Comparison of ENCODE assay signal across 10 mouse cellular contexts in the genomic region with DNA sequence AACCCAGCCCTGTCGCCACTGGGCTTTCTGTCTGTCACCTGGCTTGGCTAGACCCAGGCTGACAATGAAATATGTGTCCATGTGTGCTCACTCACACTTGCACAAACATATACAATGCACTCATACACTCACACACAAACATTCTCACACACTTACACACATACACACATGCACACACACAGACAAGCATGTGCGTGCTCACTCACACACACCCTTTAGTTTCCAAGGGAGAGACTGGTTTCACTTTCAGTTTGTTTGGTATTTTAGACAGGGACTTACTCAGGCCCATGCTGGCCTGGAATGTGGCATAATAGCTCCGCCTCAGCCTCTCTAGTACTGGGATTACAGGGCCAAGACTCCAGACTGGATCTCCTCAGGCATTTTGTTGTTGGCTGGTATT.
A peak's percentile ranks its signal among the peaks of the same experiment; 100 is the strongest.
DNase-seq lines count a peak whose midpoint lies in the region; ATAC-seq lines count a peak whose summit lies in the region.
"Had no signal": no experiment of that assay in that cellular context is flagged by ENCODE, and none has a peak within 500 bp of the region (broad histone marks: within the 10 kb centered on the region; RNA-seq: fewer than 3 reads in every experiment).

No protein-coding gene starts in this region.

- H3K4me1 ChIP-seq in embryonic facial prominence, embryonic 13.5 days, result no peaks in the 10 kb centered on the region
- peaks cover 3% of the 10 kb centered on the region for H3K4me1 ChIP-seq in limb, embryonic 13.5 days
- H3K4me1 ChIP-seq in stomach, embryonic 16.5 days (ENCODE audit: control insufficient read depth, insufficient read depth, low read length), result peaks cover 2% of the 10 kb centered on the region; the same call in 1 of the 2 replicates

- no peaks in the 10 kb centered on the region for H3K9me3 ChIP-seq in embryonic facial prominence, embryonic 13.5 days
- no peaks in the 10 kb centered on the region for H3K9me3 ChIP-seq in limb, embryonic 13.5 days
- no peaks in the 10 kb centered on the region for H3K9me3 ChIP-seq in stomach, embryonic 16.5 days (replicated peaks; ENCODE audit: control insufficient read depth, low read length)

- DNase-seq in kidney, postnatal 14 days, result peak; percentile 16
- DNase-seq in kidney, adult 8-10 months, result no peak
- no peak for DNase-seq in right cerebral cortex, postnatal 10 days (ENCODE audit: low spot score in 2 of 2)
- DNase-seq in ovary, adult 18-20 months (ENCODE audit: low spot score), result no peak
- DNase-seq in layer of hippocampus, adult 11-12 months (ENCODE audit: low spot score), result no peak
- DNase-seq: thymus, postnatal 36 days had no signal

- no peaks in the 10 kb centered on the region for H3K27me3 ChIP-seq in embryonic facial prominence, embryonic 13.5 days
- no peaks in the 10 kb centered on the region for H3K27me3 ChIP-seq in limb, embryonic 13.5 days
- H3K27me3 ChIP-seq in stomach, embryonic 16.5 days (ENCODE audit: control insufficient read depth, insufficient read depth, low read length), result no peaks in the 10 kb centered on the region

- H3K4me2 ChIP-seq in embryonic facial prominence, embryonic 13.5 days, result no peak overlapping the region
- 0 out of 2 replicates have a peak overlapping the region, but pooled peaks have one; percentile 4 for H3K4me2 ChIP-seq in limb, embryonic 13.5 days (replicated peaks)
- peak overlapping the region; percentile 33 for H3K4me2 ChIP-seq in stomach, embryonic 16.5 days (ENCODE audit: low read depth, low read length)

- 45% methylated on average over 3 of the region's 3 CpGs for WGBS in embryonic facial prominence, embryonic 13.5 days
- 55% methylated on average over 3 of the region's 3 CpGs for WGBS in limb, embryonic 13.5 days
- WGBS in stomach, embryonic 16.5 days, result 46% methylated on average over 3 of the region's 3 CpGs

- ATAC-seq in embryonic facial prominence, embryonic 13.5 days (ENCODE audit: insufficient number of reproducible peaks, insufficient read depth, low FRiP score, low TSS enrichment, low read depth), result peak; percentile 20; the same call in 1 of the 2 replicates
- no peak; the same call in 1 of the 2 replicates for ATAC-seq in limb, embryonic 13.5 days (ENCODE audit: low FRiP score, low read depth)
- peak; percentile 44; the same call in 1 of the 2 replicates for ATAC-seq in stomach, embryonic 16.5 days (ENCODE audit: insufficient read depth, low FRiP score)

- H3K4me3 ChIP-seq in embryonic facial prominence, embryonic 13.5 days, result no peak overlapping the region
- no peak overlapping the region for H3K4me3 ChIP-seq in limb, embryonic 13.5 days
- H3K4me3 ChIP-seq in stomach, embryonic 16.5 days (replicated peaks; ENCODE audit: low read length), result no peak overlapping the region

- no peaks in the 10 kb centered on the region for H3K36me3 ChIP-seq in embryonic facial prominence, embryonic 13.5 days
- H3K36me3 ChIP-seq in limb, embryonic 13.5 days, result no peaks in the 10 kb centered on the region
- H3K36me3 ChIP-seq in stomach, embryonic 16.5 days (ENCODE audit: control insufficient read depth, insufficient read depth, low read length), result no peaks in the 10 kb centered on the region
- H3K36me3 ChIP-seq: G1E had no signal

- no peak overlapping the region for H3K27ac ChIP-seq in embryonic facial prominence, embryonic 13.5 days
- no peak overlapping the region for H3K27ac ChIP-seq in limb, embryonic 13.5 days
- H3K27ac ChIP-seq in stomach, embryonic 16.5 days (ENCODE audit: low read length), result no peak overlapping the region

- no peak overlapping the region for H3K9ac ChIP-seq in embryonic facial prominence, embryonic 13.5 days
- H3K9ac ChIP-seq in limb, embryonic 13.5 days, result no peak overlapping the region
- H3K9ac ChIP-seq in stomach, embryonic 16.5 days (ENCODE audit: low read length), result no peak overlapping the region
